Mouse (Mus musculus): ENCODE results near the gene Phlpp1.

DNA sequence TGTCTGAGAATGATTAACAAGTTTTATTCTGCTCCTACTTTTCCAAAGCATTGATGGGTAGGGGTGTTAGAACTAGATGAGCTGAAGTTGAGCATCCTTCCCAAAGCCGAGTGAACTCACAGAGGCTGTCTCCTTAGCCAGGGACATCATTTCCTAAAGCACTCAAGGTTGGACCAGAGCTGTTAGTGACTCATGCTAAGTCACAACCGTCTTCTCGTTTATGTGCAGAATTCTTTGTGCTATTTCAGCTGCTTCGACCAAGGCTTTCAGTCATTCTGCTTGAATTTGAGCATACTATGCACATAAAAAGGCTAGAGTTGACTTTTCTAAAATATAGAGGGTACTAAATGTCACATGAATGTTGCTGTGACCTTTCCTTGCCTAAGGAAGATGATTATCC lies 142.9 kb downstream of the Phlpp1 start:
- TF ChIP-seq MYC (IDR thresholded peaks at IDR 0.05; ENCODE audit: low read depth, low read length) (no peak), MAZ (IDR thresholded peaks at IDR 0.05; ENCODE audit: low read depth, low read length) (no peak), ELF1 (IDR thresholded peaks at IDR 0.05; ENCODE audit: low read depth, low read length) (no peak), GABPA (IDR thresholded peaks at IDR 0.05; ENCODE audit: insufficient replicate concordance, low read depth, low read length) (no peak), CTCF (conservative IDR thresholded peaks at IDR 0.05 in 1 of 2, IDR thresholded peaks at IDR 0.05 in 1 of 2; ENCODE audit: low read depth in 2 of 2, low read length in 2 of 2) (no peak), MXI1 (IDR thresholded peaks at IDR 0.05; ENCODE audit: low read depth, low read length) (no peak), E2F4 (IDR thresholded peaks at IDR 0.05; ENCODE audit: insufficient replicate concordance, low read depth, low read length) (no peak), ZMIZ1 (IDR thresholded peaks at IDR 0.05; ENCODE audit: low read depth, low read length) (no peak), POLR2A (IDR thresholded peaks at IDR 0.05; ENCODE audit: low read depth, low read length) (no peak), NRF1 (IDR thresholded peaks at IDR 0.05; ENCODE audit: low read depth, low read length) (no peak), UBTF (IDR thresholded peaks at IDR 0.05; ENCODE audit: low read depth, low read length) (no peak), MEF2A (IDR thresholded peaks at IDR 0.05; ENCODE audit: borderline replicate concordance, low read depth, low read length) (no peak)

Measured in CH12.LX (cell line).